Mouse (Mus musculus) E14TG2a.4 (cell line): ENCODE results near the gene Lrrc71.

ENCODE experiments used
- H3K27me3 ChIP-seq: 2 replicates; pipeline ENCODE4 v1.6.1; 2014; ENCODE audit warnings: low read length, control low read depth; ENCODE audit not compliant: insufficient read depth
- H3K36me3 ChIP-seq: 2 replicates; pipeline ENCODE4 v1.6.1; 2014; ENCODE audit warnings: low read length, control low read depth; ENCODE audit not compliant: insufficient read depth
- H3K4me1 ChIP-seq: replicated peaks from 2 replicates; pipeline ENCODE4 v1.6.1; 2014; ENCODE audit warnings: low read depth, low read length, control low read depth
- H3K4me3 ChIP-seq: replicated peaks from 2 replicates; pipeline ENCODE4 v1.5.1; 2014; ENCODE audit warnings: mild to moderate bottlenecking, low read length
- H3K9me3 ChIP-seq: 2 replicates; pipeline ENCODE4 v1.6.1; 2014; ENCODE audit warnings: low read length, control low read depth
- CTCF ChIP-seq: conservative IDR thresholded peaks from 2 replicates; pipeline ENCODE4 v1.5.1; 2014; ENCODE audit warnings: low read length
- NANOG ChIP-seq: IDR thresholded peaks from 2 replicates; pipeline ENCODE4 v1.6.1; 2014; ENCODE audit warnings: borderline replicate concordance, low read length, mixed read lengths
- POU5F1 ChIP-seq: IDR thresholded peaks from 2 replicates; pipeline ENCODE4 v1.6.1; 2014; ENCODE audit warnings: low read length, borderline replicate concordance

Lrrc71 gene

GRCm38 (mm10) chr3:87742013-87742412 lies 6.4 kb downstream of the Lrrc71 start:
- Histone ChIP-seq H3K4me1 (peaks cover 24% of the 10 kb centered on the region), H3K9me3 (no peaks in the 10 kb centered on the region), H3K27me3 (peaks cover 19% of the 10 kb centered on the region), H3K36me3 (peaks cover 17% of the 10 kb centered on the region), H3K4me3 (no peak overlapping the region)
- TF ChIP-seq POU5F1, result no peak
- no peak for TF ChIP-seq NANOG
- no peak for TF ChIP-seq CTCF

GRCm38 (mm10) chr3:87738906-87739305 lies 9.5 kb downstream of the Lrrc71 start:
- Histone ChIP-seq H3K27me3 (no peaks in the 10 kb centered on the region), H3K36me3 (peaks cover 48% of the 10 kb centered on the region)
- no peak for TF ChIP-seq POU5F1
- no peak for TF ChIP-seq CTCF
- TF ChIP-seq NANOG, result no peak

GRCm38 (mm10) chr3:87735335-87735734 lies 13.1 kb downstream of the Lrrc71 start:
- Histone ChIP-seq H3K36me3 (peaks cover 81% of the 10 kb centered on the region), H3K4me1 (peaks cover 8% of the 10 kb centered on the region), H3K4me3 (no peak overlapping the region), H3K9me3 (no peaks in the 10 kb centered on the region), H3K27me3 (no peaks in the 10 kb centered on the region)
- TF ChIP-seq NANOG (no peak), POU5F1 (no peak), CTCF (no peak)

More at GRCm38 (mm10) chr3:87738906-87739305, 9.5 kb downstream of the Lrrc71 start:
- H3K4me1 ChIP-seq, result peaks cover 14% of the 10 kb centered on the region
- H3K9me3 ChIP-seq, result no peaks in the 10 kb centered on the region
- no peak overlapping the region for H3K4me3 ChIP-seq

- H3K9me3 ChIP-seq, result no peaks in the 10 kb centered on the region
- TF ChIP-seq NANOG, result no peak
- TF ChIP-seq POU5F1, result no peak
- no peak for TF ChIP-seq CTCF
- no peaks in the 10 kb centered on the region for H3K27me3 ChIP-seq
- H3K4me3 ChIP-seq, result no peak overlapping the region
- peaks cover 93% of the 10 kb centered on the region for H3K36me3 ChIP-seq
- H3K4me1 ChIP-seq, result peaks cover 8% of the 10 kb centered on the region
These were observed 14.3 kb downstream of the Lrrc71 start for GRCm38 (mm10) chr3:87733984-87734761.

GRCm38 (mm10) chr3:87733098-87733497 lies 15.3 kb downstream of the Lrrc71 start:
- no peaks in the 10 kb centered on the region for H3K27me3 ChIP-seq
- TF ChIP-seq POU5F1, result no peak
- TF ChIP-seq CTCF, result no peak
- TF ChIP-seq NANOG, result no peak

GRCm38 (mm10) chr3:87728696-87729095 lies 19.7 kb downstream of the Lrrc71 start:
- no peaks in the 10 kb centered on the region for H3K9me3 ChIP-seq
- TF ChIP-seq NANOG, result no peak
- no peak for TF ChIP-seq POU5F1
- TF ChIP-seq CTCF, result no peak
- no peak overlapping the region for H3K4me3 ChIP-seq
- H3K27me3 ChIP-seq, result no peaks in the 10 kb centered on the region
- no peaks in the 10 kb centered on the region for H3K4me1 ChIP-seq
- peaks cover 95% of the 10 kb centered on the region for H3K36me3 ChIP-seq

More at GRCm38 (mm10) chr3:87733098-87733497, 15.3 kb downstream of the Lrrc71 start:
- H3K36me3 ChIP-seq, result peaks cover 95% of the 10 kb centered on the region
- H3K4me3 ChIP-seq, result no peak overlapping the region
- peaks cover 3% of the 10 kb centered on the region; the same call in 1 of the 2 replicates for H3K4me1 ChIP-seq
- H3K9me3 ChIP-seq, result no peaks in the 10 kb centered on the region

GRCm38 (mm10) chr3:87726191-87726590 lies 22.2 kb downstream of the Lrrc71 start:
- Histone ChIP-seq H3K9me3 (no peaks in the 10 kb centered on the region), H3K27me3 (no peaks in the 10 kb centered on the region), H3K36me3 (peaks cover 91% of the 10 kb centered on the region), H3K4me3 (no peak overlapping the region), H3K4me1 (no peaks in the 10 kb centered on the region)
- TF ChIP-seq CTCF (no peak), NANOG (no peak), POU5F1 (no peak)

GRCm38 (mm10) chr3:87725396-87726160 lies 22.8 kb downstream of the Lrrc71 start:
- no peak overlapping the region for H3K4me3 ChIP-seq
- no peaks in the 10 kb centered on the region for H3K4me1 ChIP-seq
- no peaks in the 10 kb centered on the region for H3K9me3 ChIP-seq
- TF ChIP-seq POU5F1 (no peak), NANOG (no peak), CTCF (no peak)
- peaks cover 91% of the 10 kb centered on the region for H3K36me3 ChIP-seq
- no peaks in the 10 kb centered on the region for H3K27me3 ChIP-seq
